Mouse (Mus musculus): ENCODE results near the gene Inmt.

DNA sequence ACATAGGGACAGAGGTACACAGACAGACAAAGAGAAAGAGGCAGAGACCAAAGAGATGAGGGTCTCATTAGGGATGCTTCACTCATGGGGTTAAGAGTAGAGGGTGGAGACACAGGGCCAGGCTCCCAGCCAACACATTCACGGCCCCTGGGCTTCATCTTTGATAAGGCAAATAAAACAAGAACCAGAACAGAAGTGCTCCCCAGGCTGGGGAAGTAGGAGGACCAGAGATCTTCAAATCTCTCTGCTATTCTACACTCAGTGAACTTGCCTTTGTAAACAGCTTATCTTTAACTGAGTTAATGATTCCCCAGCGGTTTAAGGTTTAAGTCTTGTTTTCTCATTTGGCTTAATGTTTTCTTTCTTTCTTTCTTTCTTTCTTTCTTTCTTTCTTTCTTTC lies 613 bp upstream of the Inmt start:
- no peak for TF ChIP-seq CTCF (conservative IDR thresholded peaks at IDR 0.05; ENCODE audit: insufficient read depth, insufficient read length, low read depth, low read length)
- no peak for TF ChIP-seq POLR2A (IDR thresholded peaks at IDR 0.05; ENCODE audit: low read depth, low read length)
